Mouse (Mus musculus) limb, embryonic 13.5 days (tissue): Measurements from ENCODE around the gene Gm20671. TPM values are rescaled to one million over a fixed set of nuclear protein-coding genes. Genes with fewer than 3 reads are reported as not detected.
"Not testable (repeated sequence)": the region's sequence is repeated elsewhere in the genome, so short reads cannot be mapped to it uniquely, and the experiment has no call there.

Source experiments
- ATAC-seq: fragments of 200-750 bp; cut with Nextera tagmentation; 2 replicates; pipeline ENCODE4 v1.8.0; 2017; ENCODE audit warnings: low read depth, moderate number of reproducible peaks, moderate TSS enrichment; ENCODE audit not compliant: low FRiP score
- H3K27ac ChIP-seq: fragments of 300-500 bp; sonication (generic); 2 replicates; pipeline ENCODE4 v1.5.1; 2015; ENCODE audit warnings: inconsistent platforms, mild to moderate bottlenecking, moderate library complexity
- H3K27me3 ChIP-seq: fragments of 300-500 bp; sonication (generic); 2 replicates; pipeline ENCODE4 v1.6.1; 2015; ENCODE audit warnings: mild to moderate bottlenecking, inconsistent platforms
- H3K36me3 ChIP-seq: fragments of 300-500 bp; sonication (generic); 2 replicates; pipeline ENCODE4 v1.6.1; 2015; ENCODE audit warnings: inconsistent platforms, mild to moderate bottlenecking, moderate library complexity
- H3K4me1 ChIP-seq: fragments of 300-500 bp; sonication (generic); 2 replicates; pipeline ENCODE4 v1.6.1; 2015; ENCODE audit warnings: inconsistent platforms
- H3K4me2 ChIP-seq: fragments of 300-500 bp; sonication (generic); replicated peaks from 2 replicates; pipeline ENCODE4 v1.6.1; 2015; ENCODE audit warnings: inconsistent platforms, mild to moderate bottlenecking, moderate library complexity
- H3K4me3 ChIP-seq: fragments of 300-500 bp; sonication (generic); 2 replicates; pipeline ENCODE4 v1.5.1; 2015; ENCODE audit warnings: moderate library complexity, mild to moderate bottlenecking, inconsistent platforms
- H3K9ac ChIP-seq: fragments of 300-500 bp; sonication (generic); 2 replicates; pipeline ENCODE4 v1.6.1; 2015; ENCODE audit warnings: mild to moderate bottlenecking, inconsistent platforms
- H3K9me3 ChIP-seq: fragments of 300-500 bp; sonication (generic); 2 replicates; pipeline ENCODE4 v1.6.1; 2016; ENCODE audit warnings: inconsistent platforms
- WGBS: fragments of 180-500 bp; shearing (Covaris S2); methylation state at CpG from one replicate; pipeline ENCODE4 v1.1.7; 2015; 5-methylcytosine and 5-hydroxymethylcytosine counted together
- polyA plus RNA-seq: library from polyadenylated mRNA; unstranded; fragments of >200 nt; fragmentation: Nextera tagmentation; extraction: Ambion mirVana; gene quantifications from 2 replicates; pipeline ENCODE4 v1.2.1, GENCODE M21; 2015

The Gm20671 gene
- polyA plus RNA-seq, 1 experiment from 2014 or later: not detected

DNA sequence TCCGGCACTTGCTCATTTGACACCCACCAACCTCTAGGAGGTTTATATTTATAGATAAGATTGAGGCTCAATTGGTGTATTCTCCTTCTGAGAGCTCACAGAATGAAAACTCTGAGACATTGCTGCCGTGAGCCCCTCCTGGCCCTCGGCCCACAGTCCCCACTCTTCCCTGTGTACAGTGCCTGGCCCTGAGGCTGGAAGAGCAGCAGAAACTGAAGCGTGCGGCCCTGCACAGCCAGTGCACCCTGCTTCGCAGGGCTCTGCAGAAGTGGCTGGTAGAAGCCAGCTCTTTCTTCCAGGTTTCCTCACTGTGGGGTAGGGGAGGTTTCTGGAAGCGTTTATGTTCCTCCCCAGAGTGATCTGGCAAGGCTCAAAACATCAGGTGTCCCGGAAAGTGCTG lies 104.2 kb downstream of the Gm20671 start:
- 69% methylated on average over 8 of the region's 8 CpGs for WGBS
- not testable (repeated sequence) for H3K27ac ChIP-seq, H3K4me1 ChIP-seq, ATAC-seq, H3K9ac ChIP-seq, H3K27me3 ChIP-seq, H3K4me3 ChIP-seq, H3K9me3 ChIP-seq, H3K4me2 ChIP-seq, H3K36me3 ChIP-seq

DNA sequence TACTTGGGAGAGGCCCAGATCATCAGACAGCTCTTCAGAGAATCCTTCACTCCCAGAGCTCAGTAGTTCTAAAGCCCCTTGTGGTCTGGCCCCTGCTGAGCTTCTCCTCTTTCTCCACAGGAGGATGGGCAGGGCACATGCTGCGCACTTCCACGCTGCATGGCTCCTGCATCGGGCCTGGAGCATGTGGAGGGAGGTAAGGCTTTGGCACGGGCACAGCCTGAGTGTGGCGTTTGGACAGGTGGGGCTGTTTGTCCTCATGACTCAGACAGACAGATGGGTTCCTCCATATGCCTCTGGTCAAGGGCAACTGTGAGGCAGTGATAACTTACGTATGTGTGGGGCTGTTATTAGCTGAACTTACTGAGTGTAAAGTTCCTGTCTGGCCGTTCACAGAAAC lies 104.6 kb downstream of the Gm20671 start:
- Histone ChIP-seq H3K4me2 (no peak overlapping the region), H3K9me3 (peaks cover 2% of the 10 kb centered on the region; the same call in 1 of the 2 replicates), H3K4me1 (peaks cover 10% of the 10 kb centered on the region; the same call in 1 of the 2 replicates), H3K27ac (no peak overlapping the region), H3K27me3 (no peaks in the 10 kb centered on the region), H3K9ac (no peak overlapping the region), H3K36me3 (no peaks in the 10 kb centered on the region), H3K4me3 (no peak overlapping the region)
- WGBS: 78% methylated on average over 7 of the region's 7 CpGs
- no peak for ATAC-seq

DNA sequence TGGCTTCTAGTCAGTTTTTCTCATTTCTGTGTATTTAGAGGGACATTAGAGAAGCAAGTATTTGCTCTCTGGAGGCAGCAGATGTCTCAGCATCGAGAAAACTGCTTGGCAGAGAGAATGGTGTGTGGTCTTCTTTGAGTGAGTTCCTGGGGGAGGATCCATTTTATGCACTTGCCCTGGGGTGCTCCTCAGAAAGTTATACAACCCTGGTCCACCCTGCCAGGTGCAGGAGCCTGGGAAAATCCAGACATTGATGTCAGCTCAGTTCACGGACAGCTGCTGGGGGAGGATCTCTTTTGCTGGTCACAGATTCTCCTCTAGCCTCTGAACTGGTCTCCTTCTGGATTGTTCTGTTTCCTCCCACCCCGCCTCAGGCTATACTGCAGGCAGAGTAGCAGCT lies 105.6 kb downstream of the Gm20671 start:
- Histone ChIP-seq H3K4me1 (peaks cover 10% of the 10 kb centered on the region; the same call in 1 of the 2 replicates), H3K27ac (no peak overlapping the region; the same call in 1 of the 2 replicates), H3K4me2 (no peak overlapping the region), H3K9me3 (peaks cover 2% of the 10 kb centered on the region; the same call in 1 of the 2 replicates), H3K9ac (no peak overlapping the region), H3K36me3 (no peaks in the 10 kb centered on the region), H3K4me3 (no peak overlapping the region), H3K27me3 (no peaks in the 10 kb centered on the region)
- no peak for ATAC-seq
- 58% methylated on average over 3 of the region's 3 CpGs for WGBS

DNA sequence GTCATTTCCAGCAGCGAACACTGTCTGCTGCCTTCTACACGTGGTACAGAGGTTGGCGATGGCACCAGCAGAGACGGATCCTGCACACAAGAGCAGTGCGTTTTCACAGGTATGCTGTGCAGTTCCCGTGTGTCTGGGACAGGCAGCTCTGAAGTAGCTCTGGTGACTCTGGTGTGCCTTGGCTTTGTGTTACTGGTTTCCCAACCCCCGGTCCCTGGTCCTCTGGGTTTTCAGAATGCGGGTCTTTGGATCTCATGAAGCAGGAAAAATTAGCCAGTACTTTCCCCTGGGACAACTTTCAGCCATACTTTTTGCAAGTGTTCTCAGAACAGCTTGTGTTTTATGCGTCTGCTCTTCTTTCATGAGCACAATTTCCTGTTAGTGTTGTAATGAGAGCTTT lies 106.5 kb downstream of the Gm20671 start:
- Histone ChIP-seq H3K4me3 (no peak overlapping the region), H3K27ac (no peak overlapping the region), H3K9me3 (peaks cover 1% of the 10 kb centered on the region; the same call in 1 of the 2 replicates), H3K27me3 (no peaks in the 10 kb centered on the region), H3K9ac (no peak overlapping the region), H3K36me3 (no peaks in the 10 kb centered on the region), H3K4me2 (no peak overlapping the region), H3K4me1 (peaks cover 10% of the 10 kb centered on the region; the same call in 1 of the 2 replicates)
- 64% methylated on average over 9 of the region's 9 CpGs for WGBS
- ATAC-seq: no peak

DNA sequence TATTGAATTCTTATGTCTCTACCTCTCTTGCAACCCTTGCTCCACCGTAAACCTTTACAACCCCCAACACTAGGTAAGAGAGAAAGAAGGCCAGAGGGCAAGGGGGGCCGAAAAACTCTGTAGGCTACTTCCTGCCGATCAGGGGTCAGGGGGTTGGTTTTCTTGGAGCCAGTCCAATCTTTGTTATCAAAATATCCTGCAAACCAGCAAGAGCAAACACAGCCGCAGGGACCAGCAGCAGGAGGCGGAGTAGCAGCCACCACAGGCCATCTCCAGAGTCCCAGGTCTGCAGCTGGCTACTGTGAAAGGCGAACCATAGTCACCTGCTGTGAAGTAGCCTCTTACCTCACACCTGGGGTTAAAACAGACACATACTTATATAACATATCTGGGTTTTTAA lies 108.0 kb downstream of the Gm20671 start:
- Histone ChIP-seq H3K27ac (no peak overlapping the region), H3K27me3 (no peaks in the 10 kb centered on the region), H3K4me2 (no peak overlapping the region), H3K36me3 (no peaks in the 10 kb centered on the region), H3K4me3 (no peak overlapping the region), H3K4me1 (peaks cover 10% of the 10 kb centered on the region; the same call in 1 of the 2 replicates), H3K9ac (no peak overlapping the region), H3K9me3 (no peaks in the 10 kb centered on the region)
- ATAC-seq: no peak
- 48% methylated on average over 6 of the region's 6 CpGs for WGBS

DNA sequence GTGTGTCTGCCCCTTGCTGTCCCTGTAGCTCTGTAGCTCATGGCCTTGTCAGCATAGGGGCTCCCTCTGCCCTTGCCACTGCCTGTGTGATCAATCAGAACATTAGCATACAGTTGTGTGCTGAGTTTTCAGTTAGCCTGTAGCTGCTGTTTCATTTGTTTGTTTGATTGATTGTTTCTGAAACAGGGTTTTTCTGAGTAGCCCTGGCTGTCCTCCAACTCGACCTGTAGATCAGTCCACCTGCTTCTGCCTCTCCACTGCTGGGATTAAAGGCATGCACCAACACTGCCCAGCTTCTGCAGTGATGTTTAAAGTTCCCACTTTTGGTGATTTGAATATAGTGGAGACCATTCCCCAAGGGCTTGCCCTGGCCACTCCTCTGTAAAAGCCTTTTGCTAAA lies 109.2 kb downstream of the Gm20671 start:
- 62% methylated on average over 1 of the region's 1 CpGs for WGBS
- H3K9me3 ChIP-seq: no peaks in the 10 kb centered on the region
- no peak overlapping the region for H3K9ac ChIP-seq
- ATAC-seq: no peak
- H3K4me3 ChIP-seq: no peak overlapping the region
- no peaks in the 10 kb centered on the region for H3K36me3 ChIP-seq
- H3K4me1 ChIP-seq: peaks cover 15% of the 10 kb centered on the region; the same call in 1 of the 2 replicates
- H3K27ac ChIP-seq: no peak overlapping the region
- no peaks in the 10 kb centered on the region for H3K27me3 ChIP-seq
- H3K4me2 ChIP-seq: no peak overlapping the region

DNA sequence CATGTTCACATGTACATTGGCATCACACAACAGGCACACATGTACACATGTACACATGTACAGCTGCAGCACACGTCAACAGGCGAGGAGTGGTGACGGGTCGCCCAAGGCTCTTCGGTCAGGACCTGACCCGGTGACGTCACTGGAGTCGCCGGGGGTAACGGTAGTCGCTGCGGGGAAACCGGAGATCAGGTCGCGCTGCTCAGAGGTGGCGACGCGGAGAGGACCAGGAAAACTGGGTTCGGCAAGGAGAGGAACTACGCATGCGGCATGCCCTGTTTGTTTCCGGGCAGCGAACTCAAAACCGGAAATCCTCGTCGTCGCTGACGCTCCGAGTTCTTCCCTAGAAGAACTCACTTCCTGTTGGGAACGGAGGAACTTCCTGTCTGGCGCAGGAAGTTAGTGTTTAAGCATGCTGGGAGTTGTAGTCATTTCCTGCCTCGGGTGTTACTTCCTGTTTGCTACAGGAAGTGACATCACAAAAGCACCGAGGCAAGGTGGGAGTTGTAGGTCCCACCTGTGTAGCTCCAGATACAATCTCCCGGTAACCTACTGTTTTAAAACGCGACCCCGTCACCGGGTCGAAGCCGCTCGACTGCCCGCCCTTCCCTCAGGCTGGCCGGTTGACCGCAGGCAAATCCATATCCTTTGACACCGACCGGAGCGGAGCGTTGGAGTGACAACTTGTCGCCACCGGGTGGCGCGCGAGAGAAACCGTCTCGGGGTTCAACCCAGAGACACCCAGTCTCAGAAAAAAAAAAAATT lies 113.0 kb downstream of the Gm20671 start:
- H3K27me3 ChIP-seq: no peaks in the 10 kb centered on the region
- H3K9me3 ChIP-seq: no peaks in the 10 kb centered on the region
- H3K27ac ChIP-seq: peak overlapping the region; percentile 88
- peak overlapping the region; percentile 85 for H3K4me2 ChIP-seq
- peak; percentile 99 for ATAC-seq
- H3K9ac ChIP-seq: peak overlapping the region; percentile 80
- H3K4me1 ChIP-seq: peaks cover 9% of the 10 kb centered on the region; the same call in 1 of the 2 replicates
- no peaks in the 10 kb centered on the region for H3K36me3 ChIP-seq
- WGBS: under 1% methylated on average over 55 of the region's 55 CpGs
- H3K4me3 ChIP-seq: peak overlapping the region; percentile 73

DNA sequence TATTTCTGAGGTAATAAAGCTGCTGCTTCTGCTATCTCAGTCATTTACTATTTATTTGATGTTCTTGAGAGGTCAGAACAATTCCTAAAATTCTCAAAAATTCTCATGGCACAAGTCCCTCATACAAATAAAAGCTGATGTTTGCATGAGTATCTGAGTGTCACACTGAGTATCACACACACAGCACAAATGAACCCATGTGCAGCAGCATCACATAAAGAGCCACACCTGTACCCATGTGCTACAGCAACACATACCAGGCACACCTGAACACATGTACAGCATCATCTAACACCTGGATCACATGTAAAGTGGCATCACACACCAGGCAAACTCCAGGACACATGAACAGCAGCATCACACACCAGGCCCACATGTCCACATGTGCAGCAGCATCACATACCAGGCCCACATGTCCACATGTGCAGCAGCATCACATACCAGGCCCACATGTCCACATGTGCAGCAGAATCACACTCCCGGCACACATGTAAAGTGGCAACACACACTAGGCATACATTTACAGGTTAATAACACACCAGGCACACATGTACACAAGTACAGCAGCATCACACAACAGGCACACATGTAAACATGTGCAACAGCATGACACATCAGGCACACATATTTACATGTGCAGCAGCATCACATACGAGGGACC lies 113.7 kb downstream of the Gm20671 start:
- peak overlapping the region; percentile 73 for H3K4me3 ChIP-seq
- 27% methylated on average over 2 of the region's 2 CpGs for WGBS
- peak overlapping the region; percentile 85 for H3K4me2 ChIP-seq
- H3K4me1 ChIP-seq: peaks cover 9% of the 10 kb centered on the region; the same call in 1 of the 2 replicates
- no peaks in the 10 kb centered on the region for H3K27me3 ChIP-seq
- ATAC-seq: no peak
- H3K36me3 ChIP-seq: no peaks in the 10 kb centered on the region
- no peaks in the 10 kb centered on the region for H3K9me3 ChIP-seq
- H3K9ac ChIP-seq: peak overlapping the region; percentile 80
- H3K27ac ChIP-seq: peak overlapping the region; percentile 88

DNA sequence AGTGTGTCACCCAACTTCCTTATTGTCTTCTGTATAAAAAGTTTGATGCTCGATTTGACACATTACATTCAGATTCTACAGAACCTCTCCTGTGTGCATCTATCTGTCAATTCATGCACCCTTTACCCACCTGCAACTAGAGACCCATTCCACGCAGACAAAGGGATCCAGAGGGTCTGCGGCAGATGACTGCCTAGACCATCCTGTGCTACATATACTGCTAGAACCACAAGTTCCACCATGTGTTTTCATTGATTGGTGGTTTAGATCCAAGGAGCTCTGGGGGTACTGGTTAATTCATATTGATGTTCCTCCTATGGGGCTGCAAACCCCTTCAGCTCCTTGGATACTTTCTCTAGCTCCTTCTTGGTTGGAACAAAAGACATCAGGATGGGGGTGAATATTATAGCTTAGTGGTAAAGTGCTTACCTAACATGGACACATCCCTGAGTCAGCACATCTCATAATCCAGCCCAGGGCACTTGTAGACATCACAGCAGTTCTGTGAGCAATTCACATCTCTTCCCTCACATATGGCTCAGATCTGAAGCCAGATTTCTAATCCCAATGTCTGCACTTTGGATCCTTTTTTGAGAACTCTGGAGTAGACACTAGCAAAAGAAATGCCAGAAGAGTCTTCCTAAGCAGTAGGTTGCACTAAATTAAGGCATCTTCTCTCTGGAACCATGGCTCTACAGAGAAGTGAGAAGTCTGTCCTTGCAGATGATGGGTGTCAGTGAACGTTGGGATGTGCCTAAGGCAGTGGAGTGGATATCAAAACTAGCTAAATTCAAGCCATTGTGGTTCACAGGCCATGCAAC lies 114.5 kb downstream of the Gm20671 start:
- no peak overlapping the region for H3K27ac ChIP-seq
- no peaks in the 10 kb centered on the region for H3K36me3 ChIP-seq
- no peaks in the 10 kb centered on the region for H3K27me3 ChIP-seq
- WGBS: 72% methylated on average over 4 of the region's 4 CpGs
- no peaks in the 10 kb centered on the region for H3K9me3 ChIP-seq
- peak overlapping the region; percentile 85; the same call in 1 of the 2 replicates for H3K4me2 ChIP-seq
- H3K4me3 ChIP-seq: peak overlapping the region; percentile 73
- H3K9ac ChIP-seq: no peak overlapping the region
- peaks cover 9% of the 10 kb centered on the region; the same call in 1 of the 2 replicates for H3K4me1 ChIP-seq
- ATAC-seq: no peak

DNA sequence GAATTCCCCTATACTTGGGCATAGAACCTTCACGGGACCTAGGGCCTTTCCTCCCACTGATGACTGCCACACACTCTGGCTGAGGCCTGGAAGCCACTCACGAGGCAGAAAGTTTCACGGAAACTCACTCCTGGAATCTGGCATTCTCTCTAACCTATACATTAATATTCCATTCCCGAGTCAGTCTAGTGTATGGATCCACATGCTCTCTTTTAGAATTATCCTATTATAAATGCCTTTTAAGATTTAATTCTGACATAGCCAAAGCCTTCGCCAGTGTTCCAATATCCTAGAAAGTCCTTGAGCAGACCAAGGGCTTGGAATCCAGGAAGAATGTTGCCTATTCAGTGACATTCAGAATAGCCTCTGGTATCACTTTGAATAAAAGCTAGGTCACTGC lies 115.4 kb downstream of the Gm20671 start:
- Histone ChIP-seq H3K9ac (no peak overlapping the region), H3K27me3 (no peaks in the 10 kb centered on the region), H3K27ac (no peak overlapping the region), H3K4me2 (no peak overlapping the region), H3K9me3 (no peaks in the 10 kb centered on the region), H3K4me3 (no peak overlapping the region), H3K36me3 (no peaks in the 10 kb centered on the region), H3K4me1 (peaks cover 9% of the 10 kb centered on the region; the same call in 1 of the 2 replicates)
- ATAC-seq: no peak
- WGBS: 76% methylated on average over 5 of the region's 5 CpGs

DNA sequence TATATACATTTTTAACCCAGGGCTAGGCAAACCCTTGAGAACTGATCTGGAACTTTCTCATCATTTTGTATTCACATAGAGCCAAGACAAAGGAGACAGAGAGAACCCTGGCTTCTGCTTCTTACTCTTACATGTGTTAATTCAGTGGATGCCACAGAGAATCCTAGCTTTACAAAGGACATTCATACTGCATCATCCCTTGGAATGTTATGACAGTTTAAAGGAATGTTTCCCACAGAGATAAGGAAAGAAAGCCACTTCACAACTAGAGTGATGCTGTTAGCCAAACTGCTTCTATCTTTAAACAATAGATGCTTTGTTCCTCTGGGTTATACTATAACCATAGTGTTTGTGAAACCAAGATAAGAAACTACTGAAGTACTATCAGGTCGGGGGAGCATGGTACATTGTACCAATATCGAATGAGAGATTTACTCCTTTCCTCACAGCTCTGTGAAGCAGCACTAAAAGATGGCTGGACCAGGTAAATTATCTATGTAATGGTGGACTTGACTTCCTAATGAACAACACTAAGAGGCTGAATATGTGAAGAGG lies 120.6 kb downstream of the Gm20671 start:
- H3K9ac ChIP-seq: no peak overlapping the region
- H3K9me3 ChIP-seq: no peaks in the 10 kb centered on the region
- H3K4me1 ChIP-seq: no peaks in the 10 kb centered on the region
- no peak for ATAC-seq
- H3K36me3 ChIP-seq: no peaks in the 10 kb centered on the region
- no peak overlapping the region for H3K27ac ChIP-seq
- H3K27me3 ChIP-seq: no peaks in the 10 kb centered on the region
- 77% methylated on average over 2 of the region's 2 CpGs for WGBS
- H3K4me2 ChIP-seq: no peak overlapping the region
- H3K4me3 ChIP-seq: no peak overlapping the region
